Mouse (Mus musculus) ES-E14 (cell line): Measurements from ENCODE around the gene Sirt2. TPM values are rescaled to one million over a fixed set of nuclear protein-coding genes. Genes with fewer than 3 reads are reported as not detected.

Experiments used
- DNase-seq: peaks from one replicate; pipeline ENCODE4 v3.0.0-alpha.2; 2013; ENCODE audit warnings: low read depth, low spot score
- H3K27ac ChIP-seq: 2 replicates; pipeline ENCODE4 v1.5.1; 2012; ENCODE audit warnings: low read depth, mild to moderate bottlenecking, low read length, moderate library complexity, mixed read lengths; ENCODE audit not compliant: poor library complexity, insufficient read depth, severe bottlenecking
- H3K36me3 ChIP-seq: 2 replicates; pipeline ENCODE4 v1.6.1; 2012; ENCODE audit warnings: mild to moderate bottlenecking, low read length, moderate library complexity, mixed read lengths; ENCODE audit not compliant: control insufficient read depth, poor library complexity, insufficient read depth, severe bottlenecking
- H3K4me1 ChIP-seq, 2 experiments: fragments of 150-350 bp in 1 of 2; sonication (generic) in 1 of 2; 2 replicates each; pipeline ENCODE4 v1.6.1; 2012; ENCODE audit warnings: low read length in 2 of 2, mild to moderate bottlenecking in 1 of 2, mixed read lengths in 1 of 2; ENCODE audit not compliant: control insufficient read depth in 2 of 2, insufficient read depth in 2 of 2, poor library complexity in 1 of 2
- H3K4me3 ChIP-seq, 2 experiments: fragments of 150-350 bp in 1 of 2; sonication (generic) in 1 of 2; 2 replicates each; pipeline ENCODE4 v1.5.1; 2012; ENCODE audit warnings: low read length in 2 of 2, low read depth in 1 of 2, mild to moderate bottlenecking in 1 of 2, mixed read lengths in 1 of 2; ENCODE audit not compliant: insufficient read depth in 1 of 2, poor library complexity in 1 of 2, severe bottlenecking in 1 of 2
- H3K9ac ChIP-seq: 2 replicates; pipeline ENCODE4 v1.6.1; 2012; ENCODE audit warnings: low read depth, mild to moderate bottlenecking, low read length, mixed read lengths; ENCODE audit not compliant: poor library complexity, insufficient read depth, severe bottlenecking
- H3K9me3 ChIP-seq: fragments of 150-350 bp; sonication (generic); 2 replicates; pipeline ENCODE4 v1.6.1; 2012; ENCODE audit warnings: low read depth, mild to moderate bottlenecking, low read length; ENCODE audit not compliant: control insufficient read depth, insufficient read depth
- CHD2 ChIP-seq: IDR thresholded peaks from 2 replicates; pipeline ENCODE4 v1.6.1; 2014; ENCODE audit warnings: mild to moderate bottlenecking, low read depth, low read length, inconsistent platforms
- HCFC1 ChIP-seq: IDR thresholded peaks from 2 replicates; pipeline ENCODE4 v1.6.1; 2012; ENCODE audit warnings: low read length, inconsistent platforms, borderline replicate concordance; ENCODE audit not compliant: insufficient read depth
- MAFK ChIP-seq: IDR thresholded peaks from 2 replicates; pipeline ENCODE4 v1.6.1; 2014; ENCODE audit warnings: mild to moderate bottlenecking, low read depth, low read length, inconsistent platforms; ENCODE audit not compliant: insufficient read depth
- ZC3H11A ChIP-seq: IDR thresholded peaks from 2 replicates; pipeline ENCODE4 v1.6.1; 2012; ENCODE audit warnings: low read depth, mild to moderate bottlenecking, inconsistent platforms, low read length, borderline replicate concordance
- ZNF384 ChIP-seq: IDR thresholded peaks from 2 replicates; pipeline ENCODE4 v1.6.1; 2012; ENCODE audit warnings: low read depth, low read length, inconsistent platforms
- in situ Hi-C, 2 experiments: fragments of 600-800 bp; cut with MboI; formaldehyde crosslinking; loops; one replicate each; pipeline ENCODE4 v1.15.1; 2025; ENCODE audit warnings: low sequenced_read_pairs in 2 of 2, inconsistent platforms in 1 of 2; ENCODE audit not compliant: unreplicated experiment in 2 of 2
- total RNA-seq: library from RNA; depleted of rRNA; stranded (reverse); fragments of 300-350 nt; gene quantifications from 2 replicates; pipeline ENCODE4 v1.2.3, GENCODE M21; 2012

The Sirt2 gene
- total RNA-seq, 1 experiment, result 14.8 TPM

DNA sequence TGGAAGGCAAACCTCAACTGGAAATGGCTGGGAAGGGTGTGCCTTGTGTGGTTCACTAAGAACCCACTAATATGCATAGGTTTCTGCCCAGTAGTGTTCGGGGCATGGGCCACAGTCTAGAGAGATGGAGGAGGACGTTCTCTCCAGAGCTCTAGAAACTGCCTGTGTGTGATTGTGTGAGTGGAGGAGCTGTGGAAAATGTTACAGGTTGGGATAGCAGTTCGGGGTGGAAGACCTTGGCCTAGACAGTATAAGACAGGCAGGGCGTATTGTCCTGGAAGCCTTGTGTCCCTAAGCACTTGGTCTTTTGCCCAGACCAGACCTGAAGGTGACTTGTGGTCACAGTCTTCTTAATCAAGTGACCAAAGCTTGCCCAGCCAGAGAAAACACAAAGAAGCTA, 45.9 kb downstream of the Sirt2 start:
- Histone ChIP-seq H3K36me3 (peaks cover 55% of the 10 kb centered on the region), H3K4me3 (peak overlapping the region; percentile 74 to 96), H3K4me1 (peaks cover 1 to 22% of the 10 kb centered on the region in 2 experiments; a peak in 3 of 4 replicates), H3K9me3 (no peaks in the 10 kb centered on the region), H3K27ac (no peak overlapping the region), H3K9ac (peak overlapping the region; percentile 100)
- in situ Hi-C loops, result no loop called here
- TF ChIP-seq ZC3H11A (no peak), CHD2 (no peak), MAFK (no peak), HCFC1 (no peak), ZNF384 (no peak)
- DNase-seq, result no peak

DNA sequence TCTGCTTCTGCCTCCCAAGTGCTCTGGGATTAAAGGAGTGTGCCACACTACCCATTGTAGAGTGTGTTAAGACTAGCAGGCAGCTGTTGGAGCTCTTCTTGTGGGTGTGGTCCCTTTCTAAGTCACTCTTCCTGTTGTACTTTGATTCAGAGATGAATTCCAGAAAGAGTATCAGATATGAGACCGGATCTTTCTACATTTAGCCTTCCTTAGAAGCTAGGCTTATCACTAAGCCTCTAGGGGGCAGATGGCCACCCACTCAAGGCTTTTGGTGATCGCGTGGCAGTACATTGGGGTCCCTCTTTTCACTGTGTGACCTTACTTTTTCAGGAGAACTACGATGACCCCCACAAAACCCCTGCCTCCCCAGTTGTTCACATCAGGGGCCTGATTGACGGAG, 46.4 kb downstream of the Sirt2 start:
- TF ChIP-seq ZNF384, result no peak
- TF ChIP-seq ZC3H11A, result no peak
- TF ChIP-seq MAFK, result no peak
- no peak for TF ChIP-seq CHD2
- TF ChIP-seq HCFC1, result no peak
- H3K4me3 ChIP-seq, result peak overlapping the region in 1 of 2 experiments; percentile 96; a peak in 1 of 4 replicates
- no peaks in the 10 kb centered on the region for H3K9me3 ChIP-seq
- peak overlapping the region; percentile 31; the same call in 1 of the 2 replicates for H3K9ac ChIP-seq
- in situ Hi-C loops, result no loop called here
- H3K4me1 ChIP-seq, result peaks cover 1 to 18% of the 10 kb centered on the region in 2 experiments; a peak in 3 of 4 replicates
- peaks cover 60% of the 10 kb centered on the region for H3K36me3 ChIP-seq
- no peak for DNase-seq
- H3K27ac ChIP-seq, result peak overlapping the region; percentile 2; the same call in 1 of the 2 replicates

DNA sequence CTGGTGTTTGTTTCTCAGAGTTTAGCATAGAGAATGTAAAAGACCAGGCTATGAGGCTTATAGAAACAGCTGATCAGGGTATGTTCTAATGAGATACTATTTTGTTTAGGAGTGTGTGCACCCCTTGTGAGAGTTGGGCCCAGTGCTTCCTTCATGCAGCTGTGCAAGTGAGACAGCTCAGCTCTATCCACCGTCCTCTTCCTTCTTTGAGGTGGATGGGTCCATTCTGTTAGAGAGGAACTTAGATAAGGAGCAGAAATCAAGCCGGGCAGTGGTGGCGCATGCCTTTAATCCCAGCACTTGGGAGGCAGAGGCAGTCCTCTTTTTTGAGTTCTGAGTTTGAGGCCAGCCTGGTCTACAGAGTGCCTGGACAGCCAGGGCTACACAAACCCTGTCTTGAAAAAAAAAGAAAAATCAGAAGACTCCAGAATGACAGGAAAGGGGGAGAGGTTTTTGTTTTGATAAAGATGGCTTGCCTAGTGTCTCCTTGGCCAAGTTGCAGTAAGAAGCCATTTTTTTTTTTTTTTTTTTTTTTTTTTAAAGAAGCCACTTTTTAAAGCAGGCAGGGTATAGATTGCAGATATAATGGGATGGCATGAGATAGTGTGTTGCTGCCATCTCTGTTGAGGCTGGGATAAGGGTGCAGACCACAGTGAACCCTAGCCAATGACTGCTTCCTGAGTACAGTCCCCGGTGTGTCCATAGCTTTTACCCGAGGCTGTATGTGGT, 47.9 kb downstream of the Sirt2 start:
- Histone ChIP-seq H3K4me3 (no peak overlapping the region), H3K27ac (no peak overlapping the region), H3K4me1 (peaks cover 1 to 21% of the 10 kb centered on the region in 2 experiments; a peak in 3 of 4 replicates), H3K9ac (peak overlapping the region; percentile 0; the same call in 1 of the 2 replicates), H3K9me3 (no peaks in the 10 kb centered on the region), H3K36me3 (peaks cover 72% of the 10 kb centered on the region)
- no peak for TF ChIP-seq ZC3H11A
- peak; percentile 19; the same call in 1 of the 2 replicates for TF ChIP-seq ZNF384
- DNase-seq, result no peak
- in situ Hi-C loops, result no loop called here

DNA sequence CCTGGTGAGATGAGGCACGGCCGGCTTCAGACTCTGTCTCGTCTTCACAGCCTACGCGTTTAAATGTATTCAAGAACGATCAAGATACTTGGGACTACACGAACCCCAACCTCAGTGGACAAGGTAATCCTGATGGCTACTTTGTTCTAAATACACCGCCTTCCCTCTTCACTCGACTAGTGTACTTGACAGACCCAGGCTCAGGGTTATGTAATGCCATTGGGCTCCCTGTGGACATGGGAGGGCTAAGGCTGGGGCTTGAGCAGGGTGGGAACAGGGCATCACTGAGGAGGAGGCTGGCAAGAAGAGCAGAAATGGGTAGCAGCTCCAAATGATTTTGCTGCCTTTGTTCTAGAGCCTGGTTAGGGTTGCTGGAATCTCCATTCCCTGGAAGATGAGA, 48.7 kb downstream of the Sirt2 start:
- H3K36me3 ChIP-seq, result peaks cover 79% of the 10 kb centered on the region
- no peaks in the 10 kb centered on the region for H3K9me3 ChIP-seq
- no peak overlapping the region for H3K27ac ChIP-seq
- H3K9ac ChIP-seq, result 0 out of 2 replicates have a peak overlapping the region, but pooled peaks have one; percentile 0
- in situ Hi-C loops, result no loop called here
- H3K4me1 ChIP-seq, result peaks cover 1 to 22% of the 10 kb centered on the region in 2 experiments; a peak in 3 of 4 replicates
- TF ChIP-seq HCFC1 (no peak), ZNF384 (no peak), MAFK (no peak), ZC3H11A (no peak), CHD2 (no peak)
- H3K4me3 ChIP-seq, result no peak overlapping the region
- DNase-seq, result no peak
